Mouse (Mus musculus): ENCODE results near the gene Myo7a.

DNA sequence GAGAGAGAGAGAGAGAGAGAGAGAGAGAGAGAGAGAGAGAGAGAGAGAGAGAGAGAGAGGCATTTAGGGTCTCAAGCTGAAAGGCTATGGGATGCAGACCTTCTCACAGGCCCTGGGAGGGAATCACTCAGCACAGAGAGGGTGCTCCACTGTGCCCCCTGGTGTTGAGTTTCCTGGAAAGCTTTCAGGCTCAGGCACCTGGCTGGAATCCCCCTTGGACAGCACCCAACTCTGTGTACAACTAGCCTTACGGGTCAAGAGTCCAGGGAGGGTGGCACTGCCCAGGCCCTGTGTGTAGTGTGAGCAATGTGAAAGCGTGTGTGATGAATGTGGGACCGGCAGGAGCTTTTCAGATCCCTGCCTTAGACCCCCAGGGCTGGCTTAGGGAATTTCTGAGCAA is 21.9 kb upstream of the Myo7a start:
- peak; percentile 10; the same call in 1 of the 2 replicates for TF ChIP-seq CTCF (IDR thresholded peaks at IDR 0.05; ENCODE audit: insufficient read depth, low read depth, low read length)
- no peak for TF ChIP-seq POLR2A (IDR thresholded peaks at IDR 0.05; ENCODE audit: insufficient read depth, low read depth, low read length)
